Mouse (Mus musculus) neural tube, embryonic 14.5 days (tissue): ENCODE measurements around the gene Ttc13. TPM values are rescaled to one million over a fixed set of nuclear protein-coding genes. Genes with fewer than 3 reads are reported as not detected.

Experiments used
- ATAC-seq: fragments of 200-750 bp; cut with Nextera tagmentation; 2 replicates; pipeline ENCODE4 v1.8.0; 2017; ENCODE audit warnings: low read depth, mild to moderate bottlenecking, moderate TSS enrichment, moderate library complexity
- H3K27ac ChIP-seq: fragments of 300-500 bp; sonication (generic); 2 replicates; pipeline ENCODE4 v1.5.1; 2014; ENCODE audit warnings: low read depth, mild to moderate bottlenecking, control low read depth, low read length, moderate library complexity, mixed read lengths
- H3K27me3 ChIP-seq: fragments of 300-500 bp; sonication (generic); 2 replicates; pipeline ENCODE4 v1.6.1; 2014; ENCODE audit warnings: low read length; ENCODE audit not compliant: control insufficient read depth, insufficient read depth
- H3K36me3 ChIP-seq: fragments of 300-500 bp; sonication (generic); 2 replicates; pipeline ENCODE4 v1.6.1; 2014; ENCODE audit warnings: low read length, mixed read lengths; ENCODE audit not compliant: control insufficient read depth, insufficient read depth
- H3K4me1 ChIP-seq: fragments of 300-500 bp; sonication (generic); 2 replicates; pipeline ENCODE4 v1.6.1; 2014; ENCODE audit warnings: low read length; ENCODE audit not compliant: control insufficient read depth, insufficient read depth
- H3K4me2 ChIP-seq: fragments of 300-500 bp; sonication (generic); 2 replicates; pipeline ENCODE4 v1.6.1; 2014; ENCODE audit warnings: mild to moderate bottlenecking, low read depth, low read length, control low read depth
- H3K4me3 ChIP-seq: fragments of 300-500 bp; sonication (generic); 2 replicates; pipeline ENCODE4 v1.5.1; 2014; ENCODE audit warnings: low read depth, low read length, control low read depth, mixed read lengths
- H3K9ac ChIP-seq: fragments of 300-500 bp; sonication (generic); replicated peaks from 2 replicates; pipeline ENCODE4 v1.6.1; 2014; ENCODE audit warnings: low read depth, mild to moderate bottlenecking, control low read depth, low read length, mixed read lengths
- H3K9me3 ChIP-seq: fragments of 300-500 bp; sonication (generic); 2 replicates; pipeline ENCODE4 v1.6.1; 2016; ENCODE audit warnings: low read length; ENCODE audit not compliant: control insufficient read depth
- WGBS: fragments of 180-500 bp; shearing (Covaris S2); extraction: QIAGEN DNeasy Blood & Tissue Kit; methylation state at CpG from one replicate; pipeline ENCODE4 v1.1.7; 2014; 5-methylcytosine and 5-hydroxymethylcytosine counted together
- polyA plus RNA-seq: library from polyadenylated mRNA; unstranded; fragments of >200 nt; fragmentation: Nextera tagmentation; extraction: Ambion mirVana; gene quantifications from 2 replicates; pipeline ENCODE4 v1.2.1, GENCODE M21; 2014

Gene Ttc13
- polyA plus RNA-seq, 1 experiment from 2014 or later, result 70.9 TPM

- ATAC-seq, result no peak
- Histone ChIP-seq H3K4me2 (no peak overlapping the region), H3K9me3 (no peaks in the 10 kb centered on the region), H3K27ac (no peak overlapping the region), H3K4me3 (no peak overlapping the region), H3K36me3 (peaks cover 21% of the 10 kb centered on the region), H3K9ac (no peak overlapping the region), H3K27me3 (no peaks in the 10 kb centered on the region), H3K4me1 (peaks cover 6% of the 10 kb centered on the region)
- WGBS, result 95% methylated on average over 8 of the region's 8 CpGs
These were observed 6.0 kb downstream of the Ttc13 start for GRCm38 (mm10) chr8:124715736-124716135.

- Histone ChIP-seq H3K4me1 (no peaks in the 10 kb centered on the region), H3K36me3 (peaks cover 33% of the 10 kb centered on the region), H3K27me3 (no peaks in the 10 kb centered on the region), H3K4me3 (no peak overlapping the region), H3K4me2 (no peak overlapping the region), H3K27ac (no peak overlapping the region), H3K9me3 (no peaks in the 10 kb centered on the region), H3K9ac (no peak overlapping the region)
- 97% methylated on average over 6 of the region's 6 CpGs for WGBS
- ATAC-seq, result no peak
These were observed 8.6 kb downstream of the Ttc13 start for GRCm38 (mm10) chr8:124713207-124713606.

- no peaks in the 10 kb centered on the region for H3K4me1 ChIP-seq
- H3K4me2 ChIP-seq, result no peak overlapping the region
- H3K4me3 ChIP-seq, result no peak overlapping the region
- H3K9ac ChIP-seq, result no peak overlapping the region
- no peaks in the 10 kb centered on the region for H3K27me3 ChIP-seq
- no peak overlapping the region for H3K27ac ChIP-seq
- H3K9me3 ChIP-seq, result no peaks in the 10 kb centered on the region
- peaks cover 15% of the 10 kb centered on the region for H3K36me3 ChIP-seq
- WGBS, result 93% methylated on average over 8 of the region's 8 CpGs
- ATAC-seq, result no peak
These were observed 16.0 kb downstream of the Ttc13 start for GRCm38 (mm10) chr8:124705823-124706222.

- Histone ChIP-seq H3K9me3 (no peaks in the 10 kb centered on the region), H3K4me2 (no peak overlapping the region), H3K4me1 (no peaks in the 10 kb centered on the region), H3K27me3 (no peaks in the 10 kb centered on the region), H3K4me3 (no peak overlapping the region), H3K9ac (no peak overlapping the region), H3K27ac (no peak overlapping the region; the same call in 1 of the 2 replicates), H3K36me3 (peaks cover 12% of the 10 kb centered on the region)
- ATAC-seq, result no peak
- WGBS, result 93% methylated on average over 4 of the region's 4 CpGs
These were observed 17.4 kb downstream of the Ttc13 start for GRCm38 (mm10) chr8:124704376-124704775.

GRCm38 (mm10) chr8:124703526-124703925 lies 18.3 kb downstream of the Ttc13 start:
- H3K36me3 ChIP-seq, result peaks cover 14% of the 10 kb centered on the region; the same call in 1 of the 2 replicates
- 83% methylated on average over 4 of the region's 4 CpGs for WGBS

GRCm38 (mm10) chr8:124702183-124702582 lies 19.6 kb downstream of the Ttc13 start:
- no peak overlapping the region for H3K9ac ChIP-seq
- H3K4me1 ChIP-seq, result no peaks in the 10 kb centered on the region
- ATAC-seq, result no peak
- WGBS, result 85% methylated on average over 3 of the region's 3 CpGs
- H3K4me2 ChIP-seq, result no peak overlapping the region
- peaks cover 14% of the 10 kb centered on the region; the same call in 1 of the 2 replicates for H3K36me3 ChIP-seq
- no peak overlapping the region for H3K27ac ChIP-seq
- H3K9me3 ChIP-seq, result no peaks in the 10 kb centered on the region
- no peaks in the 10 kb centered on the region for H3K27me3 ChIP-seq
- no peak overlapping the region for H3K4me3 ChIP-seq

More at GRCm38 (mm10) chr8:124703526-124703925, 18.3 kb downstream of the Ttc13 start:
- ATAC-seq, result no peak
- H3K27me3 ChIP-seq, result no peaks in the 10 kb centered on the region
- no peaks in the 10 kb centered on the region for H3K9me3 ChIP-seq
- no peaks in the 10 kb centered on the region for H3K4me1 ChIP-seq
- H3K4me2 ChIP-seq, result no peak overlapping the region
- no peak overlapping the region for H3K27ac ChIP-seq
- no peak overlapping the region for H3K4me3 ChIP-seq
- no peak overlapping the region for H3K9ac ChIP-seq

GRCm38 (mm10) chr8:124701023-124701422 lies 20.8 kb downstream of the Ttc13 start:
- H3K27me3 ChIP-seq, result no peaks in the 10 kb centered on the region
- no peak overlapping the region for H3K4me2 ChIP-seq
- no peak overlapping the region for H3K27ac ChIP-seq
- no peaks in the 10 kb centered on the region for H3K9me3 ChIP-seq
- no peak overlapping the region for H3K4me3 ChIP-seq
- WGBS, result 90% methylated on average over 9 of the region's 9 CpGs
- H3K36me3 ChIP-seq, result peaks cover 17% of the 10 kb centered on the region
- H3K9ac ChIP-seq, result no peak overlapping the region
- H3K4me1 ChIP-seq, result no peaks in the 10 kb centered on the region
- ATAC-seq, result no peak

GRCm38 (mm10) chr8:124700271-124700670 lies 21.5 kb downstream of the Ttc13 start:
- Histone ChIP-seq H3K36me3 (peaks cover 17% of the 10 kb centered on the region), H3K4me3 (no peak overlapping the region), H3K27me3 (no peaks in the 10 kb centered on the region), H3K27ac (no peak overlapping the region), H3K4me1 (no peaks in the 10 kb centered on the region), H3K9ac (no peak overlapping the region), H3K4me2 (no peak overlapping the region), H3K9me3 (no peaks in the 10 kb centered on the region)
- WGBS, result 90% methylated on average over 5 of the region's 5 CpGs
- ATAC-seq, result no peak

- Histone ChIP-seq H3K4me3 (no peak overlapping the region), H3K9ac (no peak overlapping the region), H3K4me2 (no peak overlapping the region), H3K27ac (no peak overlapping the region), H3K9me3 (no peaks in the 10 kb centered on the region), H3K36me3 (peaks cover 29% of the 10 kb centered on the region), H3K4me1 (no peaks in the 10 kb centered on the region), H3K27me3 (no peaks in the 10 kb centered on the region)
- no peak for ATAC-seq
- 89% methylated on average over 22 of the region's 22 CpGs for WGBS
These were observed 26.2 kb downstream of the Ttc13 start for GRCm38 (mm10) chr8:124695424-124696100.
